Mouse (Mus musculus) hindbrain, postnatal 0 days (tissue): ENCODE measurements around the gene Rngtt. TPM values are rescaled to one million over a fixed set of nuclear protein-coding genes. Genes with fewer than 3 reads are reported as not detected.

Experiments used
- ATAC-seq: fragments of 200-750 bp; cut with Nextera tagmentation; 2 replicates; pipeline ENCODE4 v1.8.0; 2017; ENCODE audit warnings: mild to moderate bottlenecking, moderate TSS enrichment, moderate library complexity
- DNase-seq: peaks from one replicate; pipeline ENCODE4 v3.0.0-alpha.2; 2015; ENCODE audit warnings: low spot score
- H3K27ac ChIP-seq: fragments of 300-500 bp; sonication (generic); 2 replicates; pipeline ENCODE4 v1.5.1; 2014; ENCODE audit warnings: mild to moderate bottlenecking
- H3K27me3 ChIP-seq: fragments of 300-500 bp; sonication (generic); 2 replicates; pipeline ENCODE4 v1.6.1; 2014; ENCODE audit warnings: low read length, mixed read lengths; ENCODE audit not compliant: insufficient read depth
- H3K36me3 ChIP-seq: fragments of 300-500 bp; sonication (generic); 2 replicates; pipeline ENCODE4 v1.6.1; 2014; ENCODE audit warnings: low read length, mixed read lengths; ENCODE audit not compliant: insufficient read depth
- H3K4me1 ChIP-seq: fragments of 300-500 bp; sonication (generic); 2 replicates; pipeline ENCODE4 v1.6.1; 2014; ENCODE audit warnings: antibody characterized with exemption, low read length, mixed read lengths; ENCODE audit not compliant: insufficient read depth
- H3K4me2 ChIP-seq: fragments of 300-500 bp; sonication (generic); 2 replicates; pipeline ENCODE4 v1.6.1; 2014; ENCODE audit warnings: low read depth, mild to moderate bottlenecking, low read length, moderate library complexity, mixed read lengths
- H3K4me3 ChIP-seq: fragments of 300-500 bp; sonication (generic); 2 replicates; pipeline ENCODE4 v1.5.1; 2014; ENCODE audit warnings: low read length
- H3K9ac ChIP-seq: fragments of 300-500 bp; sonication (generic); replicated peaks from 2 replicates; pipeline ENCODE4 v1.6.1; 2014; ENCODE audit warnings: mild to moderate bottlenecking, low read length, moderate library complexity, mixed read lengths
- H3K9me3 ChIP-seq: fragments of 300-500 bp; sonication (generic); 2 replicates; pipeline ENCODE4 v1.6.1; 2016; ENCODE audit warnings: low read length, mixed read lengths
- CTCF ChIP-seq: IDR thresholded peaks from 2 replicates; pipeline ENCODE4 v1.5.1; 2016; ENCODE audit warnings: antibody characterized with exemption, control low read depth, low read depth
- WGBS: fragments of 180-500 bp; shearing (Covaris S2); extraction: QIAGEN DNeasy Blood & Tissue Kit; methylation state at CpG from one replicate; pipeline ENCODE4 v1.1.7; 2014; 5-methylcytosine and 5-hydroxymethylcytosine counted together
- polyA plus RNA-seq: library from polyadenylated mRNA; unstranded; fragments of >200 nt; fragmentation: Nextera tagmentation; extraction: Ambion mirVana; gene quantifications from 2 replicates; pipeline ENCODE4 v1.2.1, GENCODE M21; 2015
- total RNA-seq: library from RNA; depleted of rRNA; stranded (reverse); fragments of >200 nt; gene quantifications from 2 replicates; pipeline ENCODE4 v1.2.3, GENCODE M21; 2014

The Rngtt gene
- total and polyA plus RNA-seq, 2 experiments from 2014 or later = 12.8 to 13.5 TPM

GRCm38 (mm10) chr4:33526092-33526491 lies 216.0 kb downstream of the Rngtt start:
- DNase-seq (no peak), ATAC-seq (no peak)
- Histone ChIP-seq H3K9me3 (no peaks in the 10 kb centered on the region), H3K4me1 (peaks cover 5% of the 10 kb centered on the region; the same call in 1 of the 2 replicates), H3K36me3 (no peaks in the 10 kb centered on the region), H3K9ac (no peak overlapping the region), H3K4me3 (no peak overlapping the region), H3K27me3 (no peaks in the 10 kb centered on the region), H3K27ac (no peak overlapping the region; the same call in 1 of the 2 replicates), H3K4me2 (no peak overlapping the region)
- peak; percentile 21; the same call in 1 of the 2 replicates for TF ChIP-seq CTCF
- WGBS = 26% methylated on average over 7 of the region's 7 CpGs

DNA sequence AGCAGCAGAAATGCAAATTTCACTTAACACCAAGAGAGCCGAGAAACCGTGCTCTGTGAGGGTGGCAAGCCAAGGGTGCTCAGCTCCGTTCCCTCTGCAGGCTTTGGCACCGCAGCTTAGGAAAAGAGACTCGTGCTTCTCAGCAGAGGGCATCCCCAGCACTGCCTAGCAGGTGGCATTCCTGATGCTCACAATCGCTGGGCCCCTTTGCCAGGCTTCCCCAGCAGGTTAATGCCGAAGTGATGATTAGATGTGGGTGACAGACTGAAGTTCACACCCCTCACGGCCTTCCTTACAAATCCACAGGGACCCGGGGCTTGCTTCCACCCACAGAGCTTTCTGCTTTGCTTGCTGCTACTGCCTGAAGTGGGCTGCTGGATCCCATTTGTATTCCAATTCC lies 216.6 kb downstream of the Rngtt start:
- Histone ChIP-seq H3K4me3 (no peak overlapping the region), H3K9ac (no peak overlapping the region), H3K4me1 (peaks cover 5% of the 10 kb centered on the region; the same call in 1 of the 2 replicates), H3K27me3 (no peaks in the 10 kb centered on the region), H3K36me3 (no peaks in the 10 kb centered on the region), H3K4me2 (peak overlapping the region; percentile 8; the same call in 1 of the 2 replicates), H3K27ac (no peak overlapping the region; the same call in 1 of the 2 replicates), H3K9me3 (no peaks in the 10 kb centered on the region)
- DNase-seq = peak; percentile 25
- TF ChIP-seq CTCF = no peak
- no peak for ATAC-seq
- WGBS = 17% methylated on average over 9 of the region's 9 CpGs

DNA sequence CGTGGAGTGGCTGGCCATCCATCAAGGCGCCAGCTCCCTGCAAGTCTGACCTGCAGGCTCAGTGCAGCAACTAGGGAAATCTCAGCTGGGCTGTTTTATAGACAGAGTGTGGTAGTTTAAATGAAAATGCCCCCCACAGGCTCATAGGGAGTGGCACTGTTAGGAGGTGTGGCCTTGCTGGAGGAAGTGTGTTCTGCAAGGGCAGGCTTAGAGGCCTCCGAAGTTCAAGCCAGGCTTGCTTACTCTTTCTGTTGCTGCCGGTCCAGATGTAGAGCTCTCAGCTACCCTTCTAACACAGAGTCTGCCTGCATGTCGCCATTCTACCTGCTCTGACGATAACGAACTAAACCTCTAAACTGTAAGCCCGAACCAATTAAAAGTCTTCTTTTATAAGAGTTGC lies 222.5 kb downstream of the Rngtt start:
- no peak for TF ChIP-seq CTCF
- no peaks in the 10 kb centered on the region for H3K4me1 ChIP-seq
- no peak for ATAC-seq

DNA sequence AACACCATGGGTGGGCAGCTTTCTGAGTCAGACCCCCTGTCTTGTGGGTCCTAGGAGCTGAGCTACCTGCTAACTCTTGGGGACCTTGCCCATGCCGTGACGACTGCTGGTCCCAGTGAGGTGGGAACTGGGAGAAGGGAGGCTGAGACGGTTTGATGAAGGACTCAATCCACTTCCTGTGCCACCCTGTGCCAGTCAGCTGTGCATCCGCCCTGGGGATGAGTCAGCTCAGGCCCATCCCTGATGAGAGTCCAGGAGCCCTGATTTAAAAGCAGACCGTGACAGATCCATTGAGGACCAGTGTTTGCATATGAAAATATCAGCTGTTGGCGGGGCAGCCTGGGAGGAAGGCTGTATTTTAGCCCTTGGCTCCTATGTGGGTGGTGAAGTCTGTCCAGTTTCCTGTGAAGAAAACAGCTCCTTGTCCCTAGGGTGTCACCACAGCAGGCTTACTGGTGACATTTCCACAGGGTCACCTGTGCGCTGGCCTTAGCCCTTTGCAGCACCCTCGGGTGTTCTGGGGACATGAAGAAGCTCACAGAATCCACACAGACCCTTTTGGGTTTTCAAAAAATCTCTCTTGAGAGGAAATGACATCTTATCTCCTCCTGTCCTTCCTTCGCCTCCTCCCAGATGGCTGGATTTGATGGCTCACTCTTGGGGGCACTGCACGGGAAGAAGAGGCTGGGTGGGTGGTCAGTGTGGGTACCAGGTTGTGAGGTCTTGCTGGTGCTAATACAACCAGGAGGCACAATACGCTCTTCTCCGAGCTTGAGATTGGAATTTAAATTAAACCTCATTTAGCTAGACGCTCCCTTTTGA lies 234.9 kb downstream of the Rngtt start:
- no peak for DNase-seq
- peak; percentile 46; the same call in 1 of the 2 replicates for ATAC-seq
- H3K9me3 ChIP-seq = no peaks in the 10 kb centered on the region
- H3K4me2 ChIP-seq = peak overlapping the region; percentile 17; the same call in 1 of the 2 replicates
- H3K27me3 ChIP-seq = no peaks in the 10 kb centered on the region
- no peak overlapping the region for H3K4me3 ChIP-seq
- H3K36me3 ChIP-seq = no peaks in the 10 kb centered on the region
- no peak for TF ChIP-seq CTCF
- peak overlapping the region; percentile 9; the same call in 1 of the 2 replicates for H3K9ac ChIP-seq
- peaks cover 13% of the 10 kb centered on the region; the same call in 1 of the 2 replicates for H3K4me1 ChIP-seq
- H3K27ac ChIP-seq = no peak overlapping the region
- 54% methylated on average over 13 of the region's 13 CpGs for WGBS

More for the DNA sequence above, 222.5 kb downstream of the Rngtt start:
- Histone ChIP-seq H3K4me2 (no peak overlapping the region), H3K36me3 (no peaks in the 10 kb centered on the region), H3K9ac (no peak overlapping the region), H3K27me3 (no peaks in the 10 kb centered on the region), H3K9me3 (no peaks in the 10 kb centered on the region), H3K4me3 (no peak overlapping the region), H3K27ac (no peak overlapping the region)
- WGBS = 69% methylated on average over 8 of the region's 8 CpGs
- no peak for DNase-seq

GRCm38 (mm10) chr4:33545577-33545879 lies 235.4 kb downstream of the Rngtt start:
- Histone ChIP-seq H3K4me2 (peak overlapping the region; percentile 17; the same call in 1 of the 2 replicates), H3K4me1 (peaks cover 13% of the 10 kb centered on the region; the same call in 1 of the 2 replicates), H3K4me3 (no peak overlapping the region), H3K27ac (no peak overlapping the region), H3K9me3 (no peaks in the 10 kb centered on the region), H3K27me3 (no peaks in the 10 kb centered on the region), H3K9ac (peak overlapping the region; percentile 9; the same call in 1 of the 2 replicates), H3K36me3 (no peaks in the 10 kb centered on the region)
- no peak for TF ChIP-seq CTCF
- 13% methylated on average over 6 of the region's 6 CpGs for WGBS
- ATAC-seq (0 out of 2 replicates have a peak, but pooled peaks have one; percentile 27), DNase-seq (peak; percentile 64)

DNA sequence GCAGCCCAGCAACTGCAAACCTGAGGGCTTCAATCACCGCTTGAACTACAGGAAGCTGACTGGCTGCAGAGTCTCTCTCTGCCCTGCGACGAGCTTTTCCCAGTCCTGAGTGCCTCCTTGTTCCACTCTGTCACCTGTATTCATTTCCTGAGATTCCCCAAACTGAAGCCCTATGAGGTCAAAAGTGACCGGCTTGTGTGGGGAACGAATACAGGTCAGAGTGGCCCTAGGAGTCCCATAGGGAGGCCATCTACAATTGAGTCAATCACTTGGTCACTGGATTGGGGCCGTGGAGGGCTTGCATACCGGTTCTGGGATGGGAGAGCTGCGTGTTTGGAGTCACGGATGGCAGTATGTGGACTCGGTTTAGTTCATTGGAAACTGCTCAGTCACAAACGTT lies 236.2 kb downstream of the Rngtt start:
- no peak overlapping the region for H3K9ac ChIP-seq
- no peak overlapping the region for H3K27ac ChIP-seq
- H3K27me3 ChIP-seq = no peaks in the 10 kb centered on the region
- H3K4me2 ChIP-seq = no peak overlapping the region
- DNase-seq (no peak), ATAC-seq (no peak)
- no peak for TF ChIP-seq CTCF
- 88% methylated on average over 11 of the region's 11 CpGs for WGBS
- peaks cover 13% of the 10 kb centered on the region; the same call in 1 of the 2 replicates for H3K4me1 ChIP-seq
- no peak overlapping the region for H3K4me3 ChIP-seq
- H3K9me3 ChIP-seq = no peaks in the 10 kb centered on the region
- H3K36me3 ChIP-seq = no peaks in the 10 kb centered on the region
